Mouse (Mus musculus) myocyte (in vitro differentiated cells): Measurements from ENCODE around the gene Osbpl2. TPM values are rescaled to one million over a fixed set of nuclear protein-coding genes. Genes with fewer than 3 reads are reported as not detected.

Experiments
- H3K27me3 ChIP-seq: one replicate; pipeline ENCODE4 v1.6.1; 2011; ENCODE audit not compliant: control insufficient read depth, insufficient read depth, insufficient read length
- H3K36me3 ChIP-seq: one replicate; pipeline ENCODE4 v1.6.1; 2011; ENCODE audit not compliant: control insufficient read depth, insufficient read depth
- H3K4me2 ChIP-seq: one replicate; pipeline ENCODE4 v1.6.1; 2011; ENCODE audit warnings: low read depth, control low read depth
- H3K4me3 ChIP-seq: one replicate; pipeline ENCODE4 v1.5.1; 2011; ENCODE audit warnings: mild to moderate bottlenecking, control low read depth, moderate library complexity
- H3K79me2 ChIP-seq: one replicate; pipeline ENCODE4 v1.6.1; 2011; ENCODE audit not compliant: control insufficient read depth, insufficient read depth
- H3ac ChIP-seq: one replicate; pipeline ENCODE4 v1.6.1; 2011; ENCODE audit not compliant: control insufficient read depth, insufficient read length
- CEBPB ChIP-seq: IDR thresholded peaks from 2 replicates; pipeline ENCODE4 v1.6.1; 2011; ENCODE audit warnings: mild to moderate bottlenecking, moderate library complexity; ENCODE audit not compliant: poor library complexity, insufficient read depth, severe bottlenecking
- E2F4 ChIP-seq: IDR thresholded peaks from one replicate; pipeline ENCODE4 v1.6.1; 2011; ENCODE audit warnings: mild to moderate bottlenecking, control low read depth, moderate library complexity; ENCODE audit not compliant: insufficient read depth
- MAX ChIP-seq: IDR thresholded peaks from one replicate; pipeline ENCODE4 v1.6.1; 2011; ENCODE audit warnings: low read depth, mild to moderate bottlenecking, control low read depth
- MYOD1 ChIP-seq, 3 experiments: IDR thresholded peaks; one replicate each; pipeline ENCODE4 v1.6.1; 2011; ENCODE audit warnings: control low read depth in 2 of 3, low read depth in 2 of 3, mild to moderate bottlenecking in 2 of 3, moderate library complexity in 1 of 3; ENCODE audit not compliant: insufficient read length in 2 of 3, control insufficient read depth in 1 of 3
- MYOG ChIP-seq, 3 experiments: IDR thresholded peaks; one replicate each; pipeline ENCODE4 v1.6.1; 2011; ENCODE audit warnings: control low read depth in 2 of 3, low read depth in 2 of 3, mild to moderate bottlenecking in 2 of 3; ENCODE audit not compliant: insufficient read length in 2 of 3, control insufficient read depth in 1 of 3, insufficient read depth in 1 of 3
- POLR2A ChIP-seq: IDR thresholded peaks from one replicate; pipeline ENCODE4 v1.6.1; 2011; ENCODE audit warnings: low read depth, mild to moderate bottlenecking, control low read depth, moderate library complexity; ENCODE audit not compliant: insufficient read length
- POLR2AphosphoS2 ChIP-seq: IDR thresholded peaks from one replicate; pipeline ENCODE4 v1.6.1; 2011; ENCODE audit warnings: low read depth, control low read depth; ENCODE audit not compliant: insufficient read length
- REST ChIP-seq: IDR thresholded peaks from one replicate; pipeline ENCODE4 v1.6.1; 2011; ENCODE audit warnings: mild to moderate bottlenecking, control low read depth, moderate library complexity; ENCODE audit not compliant: insufficient read depth, insufficient read length
- SRF ChIP-seq: IDR thresholded peaks from one replicate; pipeline ENCODE4 v1.6.1; 2011; ENCODE audit warnings: low read depth; ENCODE audit not compliant: control insufficient read depth, insufficient read length
- TCF12 ChIP-seq: IDR thresholded peaks from one replicate; pipeline ENCODE4 v1.6.1; 2011; ENCODE audit warnings: mild to moderate bottlenecking, control low read depth; ENCODE audit not compliant: poor library complexity, insufficient read depth, severe bottlenecking
- TCF3 ChIP-seq: IDR thresholded peaks from one replicate; pipeline ENCODE4 v1.6.1; 2011; ENCODE audit warnings: low read depth, control low read depth; ENCODE audit not compliant: insufficient read length
- USF1 ChIP-seq: IDR thresholded peaks from one replicate; pipeline ENCODE4 v1.6.1; 2011; ENCODE audit warnings: low read depth, mild to moderate bottlenecking, control low read depth, moderate library complexity
- polyA plus RNA-seq: library from polyadenylated mRNA; unstranded; fragments of >200 nt; fragmentation: generic; extraction: Trizol; gene quantifications from one replicate; pipeline ENCODE4 v1.2.1, GENCODE M21; 2012; ENCODE audit warnings: missing spikeins

The Osbpl2 gene
- polyA plus RNA-seq, 1 experiment, result 34.8 TPM

DNA sequence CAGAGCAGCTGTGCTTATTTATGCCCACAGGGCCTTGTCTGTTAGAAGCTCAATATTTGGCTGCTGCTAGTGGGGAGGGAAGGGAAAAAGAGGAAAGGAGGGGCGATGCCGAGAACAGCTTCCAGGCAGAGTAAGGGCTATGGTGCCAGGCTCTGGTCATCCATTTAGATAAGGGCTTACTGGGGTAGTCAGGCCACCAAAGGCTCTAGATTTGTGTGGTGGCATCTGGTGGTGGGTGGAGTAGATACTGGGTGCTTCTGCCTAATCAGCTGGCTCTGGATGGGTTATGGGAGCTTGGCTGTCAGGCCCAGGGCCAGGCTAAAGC is 86.8 kb downstream of the Osbpl2 start:
- Histone ChIP-seq H3K36me3 (peaks cover 21% of the 10 kb centered on the region), H3K4me3 (no peak overlapping the region), H3K27me3 (no peaks in the 10 kb centered on the region), H3K4me2 (no peak overlapping the region), H3K79me2 (peaks cover 24% of the 10 kb centered on the region), H3ac (no peak overlapping the region)
- TF ChIP-seq TCF12 (no peak), SRF (no peak), MYOD1 (IDR thresholded peaks at IDR 0.05; ENCODE audit: control insufficient read depth in 1 of 3, insufficient read length in 2 of 3, low read depth in 2 of 3) (peak in 1 of 3 experiments; percentile 10)

DNA sequence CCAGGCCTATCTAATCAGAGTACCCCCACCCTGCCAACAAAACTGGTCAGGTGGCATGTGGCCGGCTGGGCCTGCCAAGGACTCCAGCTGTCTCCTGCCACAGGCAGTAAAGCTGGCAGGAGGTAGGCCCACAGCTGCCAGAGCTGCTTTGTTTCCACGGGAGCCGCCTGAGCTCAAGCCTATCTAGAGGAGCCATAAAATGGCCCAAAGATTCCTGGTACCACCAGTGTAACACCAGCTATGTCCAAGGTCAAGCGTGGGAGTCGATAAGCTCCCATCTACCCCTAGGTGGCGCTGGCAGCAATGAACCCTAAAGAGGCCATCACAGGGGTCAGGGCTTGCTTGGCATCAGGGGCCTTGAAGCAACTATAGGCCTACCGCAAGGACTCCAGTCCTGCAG is 88.7 kb downstream of the Osbpl2 start:
- TF ChIP-seq POLR2AphosphoS2 (no peak), TCF12 (peak; percentile 44), REST (no peak), MYOG (IDR thresholded peaks at IDR 0.05; ENCODE audit: control insufficient read depth in 1 of 3, insufficient read depth in 1 of 3, insufficient read length in 2 of 3, low read depth in 2 of 3) (peak; percentile 90 to 96 (median 93)), MYOD1 (IDR thresholded peaks at IDR 0.05; ENCODE audit: control insufficient read depth in 1 of 3, insufficient read length in 2 of 3, low read depth in 2 of 3) (peak; percentile 45 to 94 (median 81)), TCF3 (peak; percentile 72), CEBPB (no peak)

DNA sequence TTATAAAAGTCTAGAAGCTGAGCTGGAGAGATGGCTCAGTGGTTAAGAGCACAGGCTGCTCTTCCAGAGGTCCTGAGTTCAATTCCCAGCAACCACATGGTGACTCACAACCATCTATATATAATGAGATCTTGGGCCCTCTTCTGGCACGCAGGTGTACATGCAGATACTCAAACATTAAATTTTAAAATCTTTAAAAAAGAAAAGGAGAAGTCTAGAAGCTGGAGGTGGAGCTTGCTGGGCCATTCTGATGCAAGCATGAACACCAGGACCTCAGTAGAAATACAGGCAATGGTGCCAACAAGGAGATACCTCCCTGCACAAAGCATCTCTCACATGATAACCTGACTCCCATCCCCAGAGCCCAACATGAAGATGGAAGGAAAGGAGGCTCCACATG is 89.9 kb downstream of the Osbpl2 start:
- no peak overlapping the region for H3K4me2 ChIP-seq
- H3K27me3 ChIP-seq, result no peaks in the 10 kb centered on the region
- H3K79me2 ChIP-seq, result peaks cover 31% of the 10 kb centered on the region
- TF ChIP-seq E2F4 (no peak), REST (no peak), TCF12 (no peak), MYOG (IDR thresholded peaks at IDR 0.05; ENCODE audit: control insufficient read depth in 1 of 3, insufficient read depth in 1 of 3, insufficient read length in 2 of 3, low read depth in 2 of 3) (no peak), MYOD1 (IDR thresholded peaks at IDR 0.05; ENCODE audit: control insufficient read depth in 1 of 3, insufficient read length in 2 of 3, low read depth in 2 of 3) (no peak), MAX (no peak), TCF3 (no peak), USF1 (no peak), POLR2AphosphoS2 (no peak)
- H3K4me3 ChIP-seq, result no peak overlapping the region
- H3ac ChIP-seq, result no peak overlapping the region
- peaks cover 4% of the 10 kb centered on the region for H3K36me3 ChIP-seq

More for the DNA sequence above, 88.7 kb downstream of the Osbpl2 start:
- peaks cover 9% of the 10 kb centered on the region for H3K36me3 ChIP-seq
- H3K4me3 ChIP-seq, result no peak overlapping the region
- no peak overlapping the region for H3K4me2 ChIP-seq
- H3K79me2 ChIP-seq, result peaks cover 31% of the 10 kb centered on the region
- no peak overlapping the region for H3ac ChIP-seq
- H3K27me3 ChIP-seq, result no peaks in the 10 kb centered on the region

DNA sequence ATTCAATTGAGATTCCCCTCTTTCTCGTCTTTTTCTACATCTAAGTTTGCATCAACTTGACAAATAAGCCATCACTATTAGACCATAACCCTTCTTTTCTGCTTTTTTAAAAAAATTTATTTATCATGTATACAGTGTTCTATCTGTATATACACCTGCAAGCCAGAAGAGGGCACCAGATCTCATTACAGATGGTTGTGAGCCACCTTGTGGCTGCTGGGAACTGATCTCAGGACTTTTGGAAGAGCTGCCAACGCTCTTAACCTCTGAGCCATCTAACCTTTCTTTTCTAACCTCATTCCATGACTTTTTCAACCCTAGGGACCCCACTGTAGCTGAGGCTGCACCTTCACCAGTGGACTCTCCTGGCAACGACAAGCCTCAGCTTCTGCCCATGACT is 93.1 kb downstream of the Osbpl2 start:
- H3K4me3 ChIP-seq, result no peak overlapping the region
- H3K36me3 ChIP-seq, result no peaks in the 10 kb centered on the region
- no peaks in the 10 kb centered on the region for H3K27me3 ChIP-seq
- no peak overlapping the region for H3K4me2 ChIP-seq
- H3ac ChIP-seq, result no peak overlapping the region
- TF ChIP-seq SRF (no peak), REST (no peak), MYOD1 (IDR thresholded peaks at IDR 0.05; ENCODE audit: control insufficient read depth in 1 of 3, insufficient read length in 2 of 3, low read depth in 2 of 3) (no peak), MYOG (IDR thresholded peaks at IDR 0.05; ENCODE audit: control insufficient read depth in 1 of 3, insufficient read depth in 1 of 3, insufficient read length in 2 of 3, low read depth in 2 of 3) (no peak), TCF3 (no peak), USF1 (no peak), POLR2AphosphoS2 (no peak), TCF12 (no peak), E2F4 (no peak), POLR2A (no peak), MAX (no peak), CEBPB (no peak)
- peaks cover 35% of the 10 kb centered on the region for H3K79me2 ChIP-seq

Other genes starting within 250 kb of the Osbpl2 start
- 6.3 TPM for gene Taf4, start 142.7 kb upstream of the Osbpl2 start, polyA plus RNA-seq
- 48.8 TPM for gene Lsm14b, start 94.3 kb upstream of the Osbpl2 start, polyA plus RNA-seq
- 395 TPM for gene Psma7, start 76.9 kb upstream of the Osbpl2 start, polyA plus RNA-seq
- gene Ss18l1, start 76.8 kb upstream of the Osbpl2 start, polyA plus RNA-seq, result 1.6 TPM
- 17.2 TPM for gene Mtg2, start 48.7 kb upstream of the Osbpl2 start, polyA plus RNA-seq
- 0.16 TPM for gene Hrh3, start 14.8 kb upstream of the Osbpl2 start, polyA plus RNA-seq
- gene Adrm1, start 52.2 kb downstream of the Osbpl2 start, polyA plus RNA-seq, result 188 TPM
- gene Lama5, start 106.6 kb downstream of the Osbpl2 start, polyA plus RNA-seq, result 80.8 TPM
- 3,913 TPM for gene Rps21, start 138.1 kb downstream of the Osbpl2 start, polyA plus RNA-seq
- 6.8 TPM for gene Cables2, start 154.2 kb downstream of the Osbpl2 start, polyA plus RNA-seq
- gene Rbbp8nl, start 170.6 kb downstream of the Osbpl2 start, polyA plus RNA-seq, result not detected
- gene Gata5, start 215.4 kb downstream of the Osbpl2 start, polyA plus RNA-seq, result not detected